Mouse (Mus musculus): ENCODE measurements around the gene AC134908.4.

GRCm38 (mm10) chr17:25817662-25818061 lies 22.2 kb upstream of the AC134908.4 start:
- TF ChIP-seq POLR2A (IDR thresholded peaks at IDR 0.05; ENCODE audit: low read depth, low read length) (no peak), CTCF (conservative IDR thresholded peaks at IDR 0.05; ENCODE audit: insufficient read depth, insufficient read length, low read depth, low read length) (no peak)

Measured in kidney, adult 2 months (tissue).